Mouse (Mus musculus): ENCODE results near the gene Gm49358. TPM values are rescaled to one million over a fixed set of nuclear protein-coding genes. Genes with fewer than 3 reads are reported as not detected.

Gm49358 gene
- polyA plus RNA-seq, 1 experiment from 2014 or later = not detected

Other genes starting within 250 kb of the Gm49358 start
- gene Hsp90b1, start 58.5 kb upstream of the Gm49358 start, polyA plus RNA-seq (2014; fragmentation: Nextera tagmentation; extraction: Ambion mirVana) = 595 and 612 TPM in 2 replicates
- 1.2 and 2.0 TPM in 2 replicates for gene Ttc41, start 58.2 kb upstream of the Gm49358 start, polyA plus RNA-seq (2014; fragmentation: Nextera tagmentation; extraction: Ambion mirVana)
- 1.1 and 1.3 TPM in 2 replicates for gene Nt5dc3, start 15.0 kb downstream of the Gm49358 start, polyA plus RNA-seq (2014; fragmentation: Nextera tagmentation; extraction: Ambion mirVana)
- gene Stab2, start 244.1 kb downstream of the Gm49358 start, polyA plus RNA-seq (2014; fragmentation: Nextera tagmentation; extraction: Ambion mirVana) = 24.2 and 27.2 TPM in 2 replicates

Data from liver, embryonic 11.5 days (tissue).